Mouse (Mus musculus) left cerebral cortex, adult 11 months (tissue): ENCODE data around the gene Olfr1036.
"Not testable (repeated sequence)": the region's sequence is repeated elsewhere in the genome, so short reads cannot be mapped to it uniquely, and the experiment has no call there.

Experiments
- DNase-seq: peaks from one replicate; pipeline ENCODE4 v3.0.0; 2022; ENCODE audit warnings: low spot score

Gene Olfr1036

GRCm38 (mm10) chr2:86073692-86074091, at the start of gene Olfr1036:
TSS of gene Olfr1036 (plus strand) at chr2:86073992.
- not testable (repeated sequence) for DNase-seq

DNA sequence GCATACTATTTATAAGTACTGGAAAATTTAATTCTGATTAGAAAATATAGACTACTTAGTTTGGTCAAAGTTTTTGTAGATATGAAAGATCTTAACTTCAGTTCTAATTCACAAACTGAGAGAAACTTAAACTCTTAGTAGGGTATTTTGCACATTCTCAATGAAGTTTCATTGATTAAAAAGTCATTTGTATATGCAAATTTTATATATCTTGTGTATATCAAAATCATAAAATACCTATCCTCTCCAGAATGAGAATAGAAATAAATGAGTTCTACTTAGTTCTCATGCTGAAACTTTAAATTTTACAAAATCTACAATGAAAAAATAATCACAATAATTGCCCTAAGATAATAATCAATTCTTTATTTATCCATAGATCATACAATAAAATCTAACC, 28.2 kb upstream of the Olfr1036 start, which contains the start of gene Olfr1034:
Olfr1034 (plus strand) TSS at position 301 of the 400 bp plus-strand sequence.
- DNase-seq: no peak

- DNase-seq: not testable (repeated sequence)
Measured at GRCm38 (mm10) chr2:86050777-86051176, 23.0 kb upstream of the Olfr1036 start.

DNA sequence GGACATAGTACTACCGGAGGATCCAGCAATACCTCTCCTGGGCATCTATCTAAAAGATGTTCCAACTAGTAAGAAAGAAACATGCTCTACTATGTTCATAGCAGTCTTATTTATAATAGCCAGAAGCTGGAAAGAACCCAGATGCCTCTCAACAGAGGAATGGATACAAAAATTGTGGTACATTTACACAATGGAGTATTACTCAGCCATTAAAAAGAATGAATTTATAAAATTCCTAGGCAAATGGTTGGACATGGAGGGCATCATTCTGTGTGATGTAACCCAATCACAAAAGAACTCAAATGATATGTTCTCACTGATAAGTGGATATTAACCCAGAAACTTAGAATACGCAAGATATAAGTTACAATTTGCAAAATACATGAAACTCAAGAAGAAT, 10.0 kb upstream of the Olfr1036 start:
- DNase-seq: not testable (repeated sequence)

GRCm38 (mm10) chr2:86070189-86070588, 3.6 kb upstream of the Olfr1036 start:
- no peak for DNase-seq

DNA sequence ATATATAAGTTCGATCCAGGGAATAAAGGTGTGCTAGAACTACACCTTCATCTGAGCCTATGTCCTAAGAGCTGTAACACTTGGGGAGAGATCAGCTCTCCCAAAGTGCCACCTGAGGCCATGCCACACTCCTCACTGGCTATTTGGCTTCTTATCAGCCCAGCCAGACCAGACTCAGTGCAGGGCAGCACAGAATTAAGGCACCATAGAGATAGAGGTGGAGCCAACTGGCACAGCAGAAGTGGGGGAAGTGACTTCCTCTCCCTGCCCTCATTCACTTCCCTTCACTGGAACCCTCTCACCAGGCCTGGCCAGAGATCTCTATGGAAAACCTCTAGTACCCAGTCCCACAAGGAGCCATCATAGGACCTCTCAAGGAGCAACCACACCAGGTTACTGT, 6.7 kb downstream of the Olfr1036 start:
- not testable (repeated sequence) for DNase-seq

- no peak for DNase-seq
Measured at GRCm38 (mm10) chr2:86087285-86087684, 13.5 kb downstream of the Olfr1036 start, which contains the start of gene Olfr1037. TSS of gene Olfr1037 (minus strand) at chr2:86087385.
